Mouse (Mus musculus): ENCODE data around the gene Apmap. TPM values are rescaled to one million over a fixed set of nuclear protein-coding genes. Genes with fewer than 3 reads are reported as not detected.

Apmap gene
- polyA plus RNA-seq, 1 experiment from 2014 or later: 40.3 TPM

- H3K9me3 ChIP-seq (ENCODE audit: control insufficient read depth, low read length): no peaks in the 10 kb centered on the region
- ATAC-seq (ENCODE audit: low FRiP score) (no peak), DNase-seq (ENCODE audit: low spot score) (no peak)
- no peak overlapping the region for H3K27ac ChIP-seq (ENCODE audit: low read depth, low read length)
- H3K4me3 ChIP-seq (ENCODE audit: low read depth, low read length): no peak overlapping the region
- H3K36me3 ChIP-seq (ENCODE audit: control insufficient read depth, insufficient read depth, low read length): 0 out of 2 replicates have a peak, but pooled peaks cover 4% of the 10 kb centered on the region
- 95% methylated on average over 4 of the region's 4 CpGs for WGBS
- H3K4me2 ChIP-seq (replicated peaks; ENCODE audit: low read depth, low read length): no peak overlapping the region
- H3K9ac ChIP-seq (ENCODE audit: low read depth, low read length): no peak overlapping the region
- H3K27me3 ChIP-seq (ENCODE audit: control insufficient read depth, insufficient read depth, low read length): no peaks in the 10 kb centered on the region
- H3K4me1 ChIP-seq (replicated peaks; ENCODE audit: control insufficient read depth, insufficient read depth, low read length): no peaks in the 10 kb centered on the region
Observed at GRCm38 (mm10) chr2:150629255-150629654, 20.9 kb upstream of the Apmap start.

DNA sequence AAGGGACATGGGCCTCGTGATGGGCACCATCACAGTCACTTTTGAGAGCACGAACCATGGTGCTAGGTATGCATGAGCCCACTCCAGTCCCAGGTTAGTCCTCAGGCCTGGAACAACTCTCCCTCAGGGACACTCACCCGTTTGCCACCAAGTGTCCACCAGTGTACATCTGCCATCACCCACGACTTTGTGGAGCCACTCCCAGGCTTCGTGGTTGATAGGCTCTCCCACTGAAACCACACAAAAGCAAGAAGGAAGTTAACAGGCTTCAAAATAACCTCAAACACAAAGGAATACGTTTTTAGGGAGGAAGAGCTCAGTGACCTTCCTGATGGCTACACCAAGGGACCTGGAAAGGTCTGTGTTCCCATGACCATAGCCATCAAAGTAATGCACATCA, 18.8 kb upstream of the Apmap start:
- H3K4me1 ChIP-seq (replicated peaks; ENCODE audit: control insufficient read depth, insufficient read depth, low read length): no peaks in the 10 kb centered on the region
- H3K4me2 ChIP-seq (replicated peaks; ENCODE audit: low read depth, low read length): no peak overlapping the region
- ATAC-seq (ENCODE audit: low FRiP score): no peak
- H3K4me3 ChIP-seq (ENCODE audit: low read depth, low read length): no peak overlapping the region
- no peaks in the 10 kb centered on the region for H3K9me3 ChIP-seq (ENCODE audit: control insufficient read depth, low read length)
- no peak overlapping the region for H3K9ac ChIP-seq (ENCODE audit: low read depth, low read length)
- DNase-seq (ENCODE audit: low spot score): no peak
- H3K27me3 ChIP-seq (ENCODE audit: control insufficient read depth, insufficient read depth, low read length): no peaks in the 10 kb centered on the region
- WGBS: 77% methylated on average over 6 of the region's 6 CpGs
- no peak overlapping the region for H3K27ac ChIP-seq (ENCODE audit: low read depth, low read length)
- no peaks in the 10 kb centered on the region for H3K36me3 ChIP-seq (ENCODE audit: control insufficient read depth, insufficient read depth, low read length)

- Histone ChIP-seq H3K27ac (ENCODE audit: low read depth, low read length) (no peak overlapping the region), H3K36me3 (ENCODE audit: control insufficient read depth, insufficient read depth, low read length) (no peaks in the 10 kb centered on the region), H3K27me3 (ENCODE audit: control insufficient read depth, insufficient read depth, low read length) (no peaks in the 10 kb centered on the region), H3K4me1 (replicated peaks; ENCODE audit: control insufficient read depth, insufficient read depth, low read length) (no peaks in the 10 kb centered on the region), H3K4me2 (replicated peaks; ENCODE audit: low read depth, low read length) (no peak overlapping the region), H3K9me3 (ENCODE audit: control insufficient read depth, low read length) (no peaks in the 10 kb centered on the region), H3K4me3 (ENCODE audit: low read depth, low read length) (no peak overlapping the region), H3K9ac (ENCODE audit: low read depth, low read length) (no peak overlapping the region)
- WGBS: 90% methylated on average over 8 of the region's 8 CpGs
- DNase-seq (ENCODE audit: low spot score) (no peak), ATAC-seq (ENCODE audit: low FRiP score) (no peak)
Observed at GRCm38 (mm10) chr2:150624926-150625325, 16.6 kb upstream of the Apmap start.

DNA sequence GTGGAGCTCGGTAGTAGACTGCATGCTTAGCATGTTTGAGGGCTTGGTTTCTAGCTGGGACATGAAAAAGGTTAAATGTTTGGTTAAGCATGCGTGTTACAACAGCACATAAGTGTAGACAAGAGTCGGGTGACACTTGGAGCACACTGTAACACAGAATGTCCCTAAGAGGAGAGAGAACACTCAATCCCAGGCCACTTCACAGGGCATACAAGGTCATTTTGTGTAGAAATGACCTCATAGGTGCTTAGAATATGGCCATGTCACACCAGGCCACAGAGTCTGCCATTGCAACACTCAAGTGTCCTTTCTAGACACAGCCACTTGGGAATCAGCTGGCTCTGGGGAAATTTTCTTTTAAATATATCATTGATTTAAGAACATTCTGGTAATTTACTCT, 15.6 kb upstream of the Apmap start:
- H3K36me3 ChIP-seq (ENCODE audit: control insufficient read depth, insufficient read depth, low read length): no peaks in the 10 kb centered on the region

GRCm38 (mm10) chr2:150621698-150622097, 13.3 kb upstream of the Apmap start:
- Histone ChIP-seq H3K27me3 (ENCODE audit: control insufficient read depth, insufficient read depth, low read length) (no peaks in the 10 kb centered on the region), H3K4me1 (replicated peaks; ENCODE audit: control insufficient read depth, insufficient read depth, low read length) (no peaks in the 10 kb centered on the region), H3K4me2 (replicated peaks; ENCODE audit: low read depth, low read length) (no peak overlapping the region), H3K9ac (ENCODE audit: low read depth, low read length) (no peak overlapping the region), H3K4me3 (ENCODE audit: low read depth, low read length) (no peak overlapping the region), H3K36me3 (ENCODE audit: control insufficient read depth, insufficient read depth, low read length) (no peaks in the 10 kb centered on the region), H3K9me3 (ENCODE audit: control insufficient read depth, low read length) (no peaks in the 10 kb centered on the region), H3K27ac (ENCODE audit: low read depth, low read length) (no peak overlapping the region)
- ATAC-seq (ENCODE audit: low FRiP score) (no peak), DNase-seq (ENCODE audit: low spot score) (no peak)
- WGBS: 81% methylated on average over 3 of the region's 3 CpGs

More for the DNA sequence above, 15.6 kb upstream of the Apmap start:
- WGBS: 90% methylated on average over 3 of the region's 3 CpGs
- no peak overlapping the region for H3K4me2 ChIP-seq (replicated peaks; ENCODE audit: low read depth, low read length)
- H3K27me3 ChIP-seq (ENCODE audit: control insufficient read depth, insufficient read depth, low read length): no peaks in the 10 kb centered on the region
- no peak overlapping the region for H3K27ac ChIP-seq (ENCODE audit: low read depth, low read length)
- DNase-seq (ENCODE audit: low spot score) (no peak), ATAC-seq (ENCODE audit: low FRiP score) (no peak)
- no peak overlapping the region for H3K9ac ChIP-seq (ENCODE audit: low read depth, low read length)
- no peaks in the 10 kb centered on the region for H3K4me1 ChIP-seq (replicated peaks; ENCODE audit: control insufficient read depth, insufficient read depth, low read length)
- no peak overlapping the region for H3K4me3 ChIP-seq (ENCODE audit: low read depth, low read length)
- H3K9me3 ChIP-seq (ENCODE audit: control insufficient read depth, low read length): no peaks in the 10 kb centered on the region

- 74% methylated on average over 3 of the region's 3 CpGs for WGBS
- Histone ChIP-seq H3K9ac (ENCODE audit: low read depth, low read length) (no peak overlapping the region), H3K27me3 (ENCODE audit: control insufficient read depth, insufficient read depth, low read length) (no peaks in the 10 kb centered on the region), H3K36me3 (ENCODE audit: control insufficient read depth, insufficient read depth, low read length) (no peaks in the 10 kb centered on the region), H3K27ac (ENCODE audit: low read depth, low read length) (no peak overlapping the region), H3K4me1 (replicated peaks; ENCODE audit: control insufficient read depth, insufficient read depth, low read length) (no peaks in the 10 kb centered on the region), H3K4me2 (replicated peaks; ENCODE audit: low read depth, low read length) (no peak overlapping the region), H3K9me3 (ENCODE audit: control insufficient read depth, low read length) (no peaks in the 10 kb centered on the region), H3K4me3 (ENCODE audit: low read depth, low read length) (no peak overlapping the region)
- ATAC-seq (ENCODE audit: low FRiP score): no peak
- no peak for DNase-seq (ENCODE audit: low spot score)
Observed at GRCm38 (mm10) chr2:150610097-150610496, 1.7 kb upstream of the Apmap start.

GRCm38 (mm10) chr2:150608872-150609560, 649 bp upstream of the Apmap start:
- H3K36me3 ChIP-seq (ENCODE audit: control insufficient read depth, insufficient read depth, low read length): no peaks in the 10 kb centered on the region
- peak overlapping the region; percentile 84 for H3K4me2 ChIP-seq (replicated peaks; ENCODE audit: low read depth, low read length)
- H3K4me1 ChIP-seq (replicated peaks; ENCODE audit: control insufficient read depth, insufficient read depth, low read length): no peaks in the 10 kb centered on the region
- DNase-seq (ENCODE audit: low spot score): peak; percentile 81
- peak overlapping the region; percentile 93 for H3K4me3 ChIP-seq (ENCODE audit: low read depth, low read length)
- no peaks in the 10 kb centered on the region for H3K9me3 ChIP-seq (ENCODE audit: control insufficient read depth, low read length)
- no peak overlapping the region; the same call in 1 of the 2 replicates for H3K9ac ChIP-seq (ENCODE audit: low read depth, low read length)
- H3K27me3 ChIP-seq (ENCODE audit: control insufficient read depth, insufficient read depth, low read length): no peaks in the 10 kb centered on the region
- 2% methylated on average over 10 of the region's 10 CpGs for WGBS
- no peak overlapping the region for H3K27ac ChIP-seq (ENCODE audit: low read depth, low read length)
- ATAC-seq (ENCODE audit: low FRiP score): peak; percentile 73

DNA sequence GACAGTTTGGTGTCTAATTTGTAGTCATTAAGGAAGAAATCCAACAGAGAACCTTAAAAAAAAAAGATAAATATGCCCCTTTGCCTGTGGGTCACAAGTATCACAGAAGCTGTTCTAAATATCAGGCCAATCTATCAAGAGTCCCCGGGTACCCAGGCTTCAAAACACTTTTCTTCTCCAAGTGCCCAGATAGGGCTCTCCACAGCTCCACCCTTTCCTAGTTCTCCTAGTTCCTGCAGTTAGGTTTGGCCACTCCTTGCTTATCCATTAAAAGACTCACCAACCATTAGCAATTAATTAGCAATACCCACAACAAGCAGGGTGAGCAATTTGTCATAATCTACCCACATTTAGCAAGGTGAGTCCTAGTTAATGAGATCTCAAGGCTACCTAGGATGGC, 1.3 kb downstream of the Apmap start:
- no peaks in the 10 kb centered on the region for H3K27me3 ChIP-seq (ENCODE audit: control insufficient read depth, insufficient read depth, low read length)
- no peaks in the 10 kb centered on the region for H3K4me1 ChIP-seq (replicated peaks; ENCODE audit: control insufficient read depth, insufficient read depth, low read length)
- no peak overlapping the region for H3K4me3 ChIP-seq (ENCODE audit: low read depth, low read length)
- no peak overlapping the region for H3K27ac ChIP-seq (ENCODE audit: low read depth, low read length)
- H3K9me3 ChIP-seq (ENCODE audit: control insufficient read depth, low read length): no peaks in the 10 kb centered on the region
- 0 out of 2 replicates have a peak overlapping the region, but pooled peaks have one; percentile 84 for H3K4me2 ChIP-seq (replicated peaks; ENCODE audit: low read depth, low read length)
- DNase-seq (ENCODE audit: low spot score) (no peak), ATAC-seq (ENCODE audit: low FRiP score) (no peak)
- 78% methylated on average over 1 of the region's 1 CpGs for WGBS
- H3K9ac ChIP-seq (ENCODE audit: low read depth, low read length): no peak overlapping the region
- no peaks in the 10 kb centered on the region for H3K36me3 ChIP-seq (ENCODE audit: control insufficient read depth, insufficient read depth, low read length)

DNA sequence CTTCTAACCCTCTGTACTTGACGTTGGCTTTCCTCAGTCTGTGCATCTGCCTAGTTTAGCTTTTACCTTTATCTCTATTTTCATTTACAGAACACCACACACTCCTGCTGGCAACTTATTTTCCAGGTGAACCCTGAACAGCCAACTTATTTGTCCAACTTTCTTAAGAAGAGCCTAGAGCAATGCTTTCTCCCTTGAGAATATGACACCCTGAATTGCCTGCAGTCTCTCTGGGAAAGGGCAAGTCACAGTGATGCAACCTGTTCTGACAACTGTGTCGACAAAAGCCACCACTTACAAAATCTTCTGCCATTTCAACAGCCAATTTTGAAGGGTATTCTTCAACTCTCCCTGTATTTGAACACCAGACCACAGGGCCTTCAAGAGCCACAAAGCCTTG, 3.6 kb downstream of the Apmap start:
- 82% methylated on average over 2 of the region's 2 CpGs for WGBS
- ATAC-seq (ENCODE audit: low FRiP score): no peak
- DNase-seq (ENCODE audit: low spot score): no peak
- Histone ChIP-seq H3K4me3 (ENCODE audit: low read depth, low read length) (no peak overlapping the region), H3K4me1 (replicated peaks; ENCODE audit: control insufficient read depth, insufficient read depth, low read length) (no peaks in the 10 kb centered on the region), H3K27me3 (ENCODE audit: control insufficient read depth, insufficient read depth, low read length) (no peaks in the 10 kb centered on the region), H3K27ac (ENCODE audit: low read depth, low read length) (no peak overlapping the region), H3K9me3 (ENCODE audit: control insufficient read depth, low read length) (no peaks in the 10 kb centered on the region), H3K36me3 (ENCODE audit: control insufficient read depth, insufficient read depth, low read length) (no peaks in the 10 kb centered on the region), H3K9ac (ENCODE audit: low read depth, low read length) (no peak overlapping the region), H3K4me2 (replicated peaks; ENCODE audit: low read depth, low read length) (no peak overlapping the region)

Data from hindbrain, embryonic 11.5 days (tissue).